Mouse (Mus musculus): Measurements from ENCODE around the gene Syn3. TPM values are rescaled to one million over a fixed set of nuclear protein-coding genes. Genes with fewer than 3 reads are reported as not detected.

The Syn3 gene
- polyA plus RNA-seq, 1 experiment from 2014 or later: 1.3 TPM

- Histone ChIP-seq H3K4me1 (replicated peaks; ENCODE audit: control insufficient read depth, insufficient read depth) (no peaks in the 10 kb centered on the region), H3K9ac (ENCODE audit: low read length) (no peak overlapping the region), H3K27me3 (ENCODE audit: control insufficient read depth, insufficient read depth, low read length) (no peaks in the 10 kb centered on the region), H3K27ac (replicated peaks) (no peak overlapping the region), H3K4me2 (replicated peaks; ENCODE audit: low read depth) (no peak overlapping the region), H3K9me3 (ENCODE audit: control insufficient read depth, low read length) (no peaks in the 10 kb centered on the region; the same call in 1 of the 2 replicates), H3K4me3 (ENCODE audit: low read depth, low read length) (no peak overlapping the region), H3K36me3 (ENCODE audit: control insufficient read depth, insufficient read depth, low read length) (no peaks in the 10 kb centered on the region)
- WGBS: 80% methylated on average over 9 of the region's 9 CpGs
- peak; percentile 59 for TF ChIP-seq CTCF (IDR thresholded peaks at IDR 0.05; ENCODE audit: low read depth)
- no peak for TF ChIP-seq EP300 (optimal IDR thresholded peaks at IDR 0.05)
- ATAC-seq (ENCODE audit: low FRiP score, low TSS enrichment) (no peak), DNase-seq (ENCODE audit: low spot score) (no peak)
These were observed 423.6 kb downstream of the Syn3 start for GRCm38 (mm10) chr10:86074971-86075711.

DNA sequence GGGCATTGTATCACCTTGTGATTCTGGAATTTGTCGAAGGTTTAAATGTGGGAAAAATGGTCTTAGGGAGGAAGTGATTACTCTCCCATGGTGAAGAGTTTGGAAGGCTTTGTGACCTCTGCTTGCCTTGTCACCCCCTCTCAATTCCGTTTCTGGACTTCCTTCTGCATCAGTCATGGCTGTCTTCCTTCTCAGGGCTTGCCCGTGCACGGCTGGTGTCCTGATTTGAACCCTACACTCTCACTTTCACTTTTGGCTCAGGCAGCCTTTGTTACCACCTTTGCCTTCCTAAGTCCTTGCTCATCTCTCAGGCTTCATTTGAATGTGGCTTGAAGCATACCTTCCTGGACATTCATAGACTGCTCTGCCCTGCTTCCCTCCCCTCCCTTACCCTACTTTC is 424.6 kb downstream of the Syn3 start:
- Histone ChIP-seq H3K4me3 (ENCODE audit: low read depth, low read length) (no peak overlapping the region), H3K36me3 (ENCODE audit: control insufficient read depth, insufficient read depth, low read length) (no peaks in the 10 kb centered on the region), H3K9ac (ENCODE audit: low read length) (no peak overlapping the region), H3K4me2 (replicated peaks; ENCODE audit: low read depth) (no peak overlapping the region), H3K9me3 (ENCODE audit: control insufficient read depth, low read length) (no peaks in the 10 kb centered on the region; the same call in 1 of the 2 replicates), H3K27me3 (ENCODE audit: control insufficient read depth, insufficient read depth, low read length) (no peaks in the 10 kb centered on the region), H3K27ac (replicated peaks) (no peak overlapping the region), H3K4me1 (replicated peaks; ENCODE audit: control insufficient read depth, insufficient read depth) (no peaks in the 10 kb centered on the region)
- ATAC-seq (ENCODE audit: low FRiP score, low TSS enrichment): no peak
- no peak for DNase-seq (ENCODE audit: low spot score)
- no peak for TF ChIP-seq EP300 (optimal IDR thresholded peaks at IDR 0.05)
- no peak for TF ChIP-seq CTCF (IDR thresholded peaks at IDR 0.05; ENCODE audit: low read depth)
- 65% methylated on average over 4 of the region's 4 CpGs for WGBS

GRCm38 (mm10) chr10:86070751-86071150 is 427.9 kb downstream of the Syn3 start:
- DNase-seq (ENCODE audit: low spot score) (no peak), ATAC-seq (ENCODE audit: low FRiP score, low TSS enrichment) (no peak)
- H3K4me3 ChIP-seq (ENCODE audit: low read depth, low read length): no peak overlapping the region
- no peak overlapping the region for H3K9ac ChIP-seq (ENCODE audit: low read length)
- H3K36me3 ChIP-seq (ENCODE audit: control insufficient read depth, insufficient read depth, low read length): no peaks in the 10 kb centered on the region
- H3K9me3 ChIP-seq (ENCODE audit: control insufficient read depth, low read length): no peaks in the 10 kb centered on the region; the same call in 1 of the 2 replicates
- no peaks in the 10 kb centered on the region for H3K27me3 ChIP-seq (ENCODE audit: control insufficient read depth, insufficient read depth, low read length)
- WGBS: 80% methylated on average over 3 of the region's 3 CpGs
- H3K4me2 ChIP-seq (replicated peaks; ENCODE audit: low read depth): no peak overlapping the region
- no peak for TF ChIP-seq EP300 (optimal IDR thresholded peaks at IDR 0.05)
- TF ChIP-seq CTCF (IDR thresholded peaks at IDR 0.05; ENCODE audit: low read depth): no peak
- no peaks in the 10 kb centered on the region for H3K4me1 ChIP-seq (replicated peaks; ENCODE audit: control insufficient read depth, insufficient read depth)
- H3K27ac ChIP-seq (replicated peaks): no peak overlapping the region

DNA sequence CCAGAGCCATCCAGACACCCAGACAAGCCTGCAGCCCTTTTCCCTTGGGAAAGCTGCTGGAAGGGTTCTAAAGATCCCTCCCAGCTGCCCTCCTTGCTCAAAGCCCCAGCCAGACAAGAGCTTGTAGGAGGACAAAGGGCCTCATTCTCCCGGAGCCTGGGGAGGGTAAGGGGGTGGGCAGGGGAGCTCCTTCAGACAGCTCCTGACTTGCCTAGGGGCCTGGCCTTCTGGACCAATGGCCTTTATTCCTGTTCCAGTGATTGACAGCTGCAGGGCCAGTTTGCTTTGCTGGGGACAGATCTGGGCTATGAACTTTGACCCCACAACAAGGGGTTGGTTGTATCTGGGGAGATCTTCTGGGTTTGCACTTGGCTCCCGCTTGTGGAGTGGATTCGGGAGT is 429.4 kb downstream of the Syn3 start:
- DNase-seq (ENCODE audit: low spot score): no peak

DNA sequence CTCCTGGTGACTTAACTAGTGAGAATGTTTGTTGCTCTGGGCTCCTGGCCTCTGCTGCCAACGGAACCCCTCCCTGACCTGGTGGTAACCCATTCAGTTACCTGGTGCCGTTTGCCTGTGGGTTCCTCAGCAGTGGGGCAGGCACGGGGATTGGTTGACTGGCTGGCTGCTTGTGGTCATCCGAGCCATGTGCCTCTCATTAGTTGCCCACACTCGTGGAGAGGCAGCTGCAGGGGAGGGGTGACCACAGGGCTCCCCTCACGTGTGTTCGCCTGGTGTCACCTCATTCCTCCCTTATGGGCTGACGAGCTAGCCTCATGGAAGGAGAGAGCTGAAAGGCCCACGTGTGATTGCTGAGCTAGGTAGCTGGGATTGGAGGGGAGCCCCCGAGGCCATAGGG is 430.8 kb downstream of the Syn3 start:
- Histone ChIP-seq H3K9me3 (ENCODE audit: control insufficient read depth, low read length) (no peaks in the 10 kb centered on the region), H3K27ac (replicated peaks) (no peak overlapping the region), H3K36me3 (ENCODE audit: control insufficient read depth, insufficient read depth, low read length) (no peaks in the 10 kb centered on the region), H3K4me1 (replicated peaks; ENCODE audit: control insufficient read depth, insufficient read depth) (no peaks in the 10 kb centered on the region), H3K4me3 (ENCODE audit: low read depth, low read length) (no peak overlapping the region), H3K9ac (ENCODE audit: low read length) (no peak overlapping the region), H3K27me3 (ENCODE audit: control insufficient read depth, insufficient read depth, low read length) (no peaks in the 10 kb centered on the region), H3K4me2 (replicated peaks; ENCODE audit: low read depth) (no peak overlapping the region)
- ATAC-seq (ENCODE audit: low FRiP score, low TSS enrichment): no peak
- DNase-seq (ENCODE audit: low spot score): no peak
- no peak for TF ChIP-seq CTCF (IDR thresholded peaks at IDR 0.05; ENCODE audit: low read depth)
- TF ChIP-seq EP300 (optimal IDR thresholded peaks at IDR 0.05): no peak
- WGBS: 73% methylated on average over 10 of the region's 10 CpGs

More for the DNA sequence above, 429.4 kb downstream of the Syn3 start:
- no peak overlapping the region for H3K4me3 ChIP-seq (ENCODE audit: low read depth, low read length)
- no peak overlapping the region for H3K4me2 ChIP-seq (replicated peaks; ENCODE audit: low read depth)
- 49% methylated on average over 3 of the region's 3 CpGs for WGBS
- no peaks in the 10 kb centered on the region for H3K36me3 ChIP-seq (ENCODE audit: control insufficient read depth, insufficient read depth, low read length)
- no peak for TF ChIP-seq CTCF (IDR thresholded peaks at IDR 0.05; ENCODE audit: low read depth)
- no peak for TF ChIP-seq EP300 (optimal IDR thresholded peaks at IDR 0.05)
- no peak for ATAC-seq (ENCODE audit: low FRiP score, low TSS enrichment)
- H3K9me3 ChIP-seq (ENCODE audit: control insufficient read depth, low read length): no peaks in the 10 kb centered on the region; the same call in 1 of the 2 replicates
- no peaks in the 10 kb centered on the region for H3K27me3 ChIP-seq (ENCODE audit: control insufficient read depth, insufficient read depth, low read length)
- no peak overlapping the region for H3K27ac ChIP-seq (replicated peaks)
- H3K4me1 ChIP-seq (replicated peaks; ENCODE audit: control insufficient read depth, insufficient read depth): no peaks in the 10 kb centered on the region
- H3K9ac ChIP-seq (ENCODE audit: low read length): no peak overlapping the region

DNA sequence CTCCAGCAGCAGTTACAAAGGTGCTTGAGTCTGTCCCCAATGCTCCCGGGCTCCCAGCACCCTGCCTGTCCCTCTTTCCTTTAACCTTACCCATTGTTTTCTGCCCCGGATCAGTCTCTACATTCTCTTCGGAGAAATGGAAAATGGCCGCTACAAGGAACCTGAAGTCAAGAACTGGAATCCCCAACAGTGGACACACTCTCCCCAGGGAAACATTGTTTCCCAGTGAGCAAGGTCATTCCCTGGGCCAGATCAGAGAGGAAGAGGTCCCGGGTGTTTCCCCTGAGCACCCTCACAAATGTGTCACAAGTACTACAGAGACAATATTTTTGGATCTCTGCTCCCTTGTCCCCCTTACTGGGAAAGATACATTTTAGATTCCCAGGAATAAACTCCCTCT is 432.0 kb downstream of the Syn3 start:
- TF ChIP-seq CTCF (IDR thresholded peaks at IDR 0.05; ENCODE audit: low read depth) (no peak), EP300 (optimal IDR thresholded peaks at IDR 0.05) (no peak)
- 81% methylated on average over 5 of the region's 5 CpGs for WGBS
- Histone ChIP-seq H3K36me3 (ENCODE audit: control insufficient read depth, insufficient read depth, low read length) (no peaks in the 10 kb centered on the region), H3K9me3 (ENCODE audit: control insufficient read depth, low read length) (no peaks in the 10 kb centered on the region), H3K9ac (ENCODE audit: low read length) (no peak overlapping the region), H3K4me2 (replicated peaks; ENCODE audit: low read depth) (no peak overlapping the region), H3K27ac (replicated peaks) (no peak overlapping the region), H3K4me3 (ENCODE audit: low read depth, low read length) (no peak overlapping the region), H3K27me3 (ENCODE audit: control insufficient read depth, insufficient read depth, low read length) (no peaks in the 10 kb centered on the region), H3K4me1 (replicated peaks; ENCODE audit: control insufficient read depth, insufficient read depth) (no peaks in the 10 kb centered on the region)
- ATAC-seq (ENCODE audit: low FRiP score, low TSS enrichment) (no peak), DNase-seq (ENCODE audit: low spot score) (no peak)
